Mouse (Mus musculus) neural tube, embryonic 15.5 days (tissue): ENCODE measurements at regions not wholly inside any gene's neighbourhood (a gene's known extent, or its start where the extent isn't known, plus 50 kb on each side); places are given as distances from the start of the nearest gene placed in this dataset.
A peak's percentile ranks its signal among the peaks of the same experiment; 100 is the strongest.

Experiments used
- ATAC-seq: fragments of 200-750 bp; cut with Nextera tagmentation; 2 replicates; pipeline ENCODE4 v1.8.0; 2017; ENCODE audit warnings: mild to moderate bottlenecking, moderate TSS enrichment, moderate library complexity; ENCODE audit not compliant: low FRiP score
- H3K27ac ChIP-seq: fragments of 300-500 bp; sonication (generic); replicated peaks from 2 replicates; pipeline ENCODE4 v1.5.1; 2015; ENCODE audit warnings: mild to moderate bottlenecking, inconsistent platforms
- H3K27me3 ChIP-seq: fragments of 300-500 bp; sonication (generic); replicated peaks from 2 replicates; pipeline ENCODE4 v1.6.1; 2015; ENCODE audit warnings: inconsistent platforms
- H3K36me3 ChIP-seq: fragments of 300-500 bp; sonication (generic); 2 replicates; pipeline ENCODE4 v1.6.1; 2015; ENCODE audit warnings: inconsistent platforms
- H3K4me1 ChIP-seq: fragments of 300-500 bp; sonication (generic); 2 replicates; pipeline ENCODE4 v1.6.1; 2015; ENCODE audit warnings: inconsistent platforms
- H3K4me2 ChIP-seq: fragments of 300-500 bp; sonication (generic); 2 replicates; pipeline ENCODE4 v1.6.1; 2015; ENCODE audit warnings: inconsistent platforms, mild to moderate bottlenecking, moderate library complexity
- H3K4me3 ChIP-seq: fragments of 300-500 bp; sonication (generic); replicated peaks from 2 replicates; pipeline ENCODE4 v1.5.1; 2015; ENCODE audit warnings: mild to moderate bottlenecking, inconsistent platforms
- H3K9ac ChIP-seq: fragments of 300-500 bp; sonication (generic); replicated peaks from 2 replicates; pipeline ENCODE4 v1.6.1; 2015; ENCODE audit warnings: mild to moderate bottlenecking, inconsistent platforms
- H3K9me3 ChIP-seq: fragments of 300-500 bp; sonication (generic); replicated peaks from 2 replicates; pipeline ENCODE4 v1.6.1; 2016; ENCODE audit warnings: inconsistent platforms
- WGBS: fragments of 180-500 bp; shearing (Covaris S2); methylation state at CpG from one replicate; pipeline ENCODE4 v1.1.7; 2015; ENCODE audit warnings: mixed read lengths; 5-methylcytosine and 5-hydroxymethylcytosine counted together

DNA sequence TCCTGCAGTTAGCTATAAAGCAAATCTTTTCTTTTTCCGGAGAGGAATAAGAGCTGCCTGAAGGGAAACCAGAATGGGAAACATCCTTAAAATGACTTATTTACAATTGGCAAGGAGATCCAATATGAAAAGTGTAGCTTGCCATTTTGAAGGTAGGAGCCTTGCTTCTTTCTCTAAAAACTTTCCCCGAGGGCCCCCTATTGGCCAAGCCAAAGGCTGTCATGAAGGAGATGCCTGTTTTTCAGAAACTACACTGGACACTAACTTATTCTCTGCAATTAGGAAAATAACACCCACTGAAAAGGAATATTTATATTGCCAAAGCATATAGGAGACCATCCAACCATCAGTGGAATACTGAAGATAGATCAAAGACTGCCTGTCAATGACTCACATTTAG lies 312.8 kb upstream of the Thrb start:
- H3K9me3 ChIP-seq = no peaks in the 10 kb centered on the region
- 63% methylated on average over 2 of the region's 2 CpGs for WGBS
- ATAC-seq = no peak
- no peaks in the 10 kb centered on the region for H3K4me1 ChIP-seq
- H3K36me3 ChIP-seq = no peaks in the 10 kb centered on the region
- no peak overlapping the region for H3K4me3 ChIP-seq
- no peaks in the 10 kb centered on the region for H3K27me3 ChIP-seq
- no peak overlapping the region for H3K4me2 ChIP-seq
- no peak overlapping the region for H3K9ac ChIP-seq
- no peak overlapping the region for H3K27ac ChIP-seq

DNA sequence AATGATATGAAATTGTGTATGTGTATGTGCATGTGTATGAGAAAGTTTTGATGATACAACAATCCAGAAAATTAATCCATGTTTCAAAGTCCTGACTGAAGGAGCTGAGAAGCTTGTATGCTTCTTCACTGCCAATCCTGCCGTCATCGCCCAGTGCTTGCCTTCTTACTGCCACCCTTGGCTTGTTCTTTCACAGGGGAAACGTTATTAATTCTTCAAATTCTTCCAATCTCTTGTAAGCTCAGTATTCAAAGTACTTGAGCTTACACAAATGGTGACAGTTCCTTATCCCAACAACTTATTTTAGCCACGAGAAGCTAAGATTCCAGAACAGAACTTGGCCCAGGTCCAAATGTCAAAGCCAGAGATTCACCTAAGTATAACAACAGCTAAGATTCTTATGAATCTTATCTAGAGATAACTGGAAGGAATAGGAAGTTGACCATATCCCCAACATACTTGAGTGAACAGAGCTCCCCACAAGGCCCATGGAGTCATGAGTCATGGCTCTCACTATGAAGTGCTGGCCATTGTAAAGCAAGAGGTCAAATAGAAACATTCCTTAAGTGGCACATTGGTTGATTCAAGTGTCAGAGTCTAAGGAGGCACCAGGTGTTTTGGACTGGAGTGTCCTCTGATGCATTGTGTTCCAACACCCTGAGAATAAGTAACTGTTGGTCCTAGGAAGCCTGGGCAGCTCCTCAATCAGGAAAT lies 307.6 kb upstream of the Thrb start:
- Histone ChIP-seq H3K27me3 (no peaks in the 10 kb centered on the region), H3K9me3 (no peaks in the 10 kb centered on the region), H3K4me3 (no peak overlapping the region), H3K4me2 (no peak overlapping the region), H3K36me3 (no peaks in the 10 kb centered on the region), H3K9ac (no peak overlapping the region), H3K4me1 (no peaks in the 10 kb centered on the region), H3K27ac (no peak overlapping the region)
- no peak for ATAC-seq
- WGBS = 84% methylated on average over 4 of the region's 4 CpGs

GRCm38 (mm10) chr14:17361910-17362309 lies 298.2 kb upstream of the Thrb start:
- no peaks in the 10 kb centered on the region for H3K27me3 ChIP-seq
- H3K4me1 ChIP-seq = no peaks in the 10 kb centered on the region
- no peak overlapping the region for H3K9ac ChIP-seq
- H3K36me3 ChIP-seq = no peaks in the 10 kb centered on the region
- no peak for ATAC-seq
- no peak overlapping the region for H3K27ac ChIP-seq
- H3K4me3 ChIP-seq = no peak overlapping the region
- no peak overlapping the region for H3K4me2 ChIP-seq
- H3K9me3 ChIP-seq = no peaks in the 10 kb centered on the region

- Histone ChIP-seq H3K9me3 (no peaks in the 10 kb centered on the region), H3K4me3 (no peak overlapping the region), H3K36me3 (no peaks in the 10 kb centered on the region), H3K27ac (no peak overlapping the region), H3K4me1 (no peaks in the 10 kb centered on the region), H3K9ac (no peak overlapping the region), H3K4me2 (no peak overlapping the region), H3K27me3 (no peaks in the 10 kb centered on the region)
- peak; percentile 86 for ATAC-seq
- WGBS = 40% methylated on average over 7 of the region's 7 CpGs
Observed at GRCm38 (mm10) chr14:17402751-17403479, 257.1 kb upstream of the Thrb start.

DNA sequence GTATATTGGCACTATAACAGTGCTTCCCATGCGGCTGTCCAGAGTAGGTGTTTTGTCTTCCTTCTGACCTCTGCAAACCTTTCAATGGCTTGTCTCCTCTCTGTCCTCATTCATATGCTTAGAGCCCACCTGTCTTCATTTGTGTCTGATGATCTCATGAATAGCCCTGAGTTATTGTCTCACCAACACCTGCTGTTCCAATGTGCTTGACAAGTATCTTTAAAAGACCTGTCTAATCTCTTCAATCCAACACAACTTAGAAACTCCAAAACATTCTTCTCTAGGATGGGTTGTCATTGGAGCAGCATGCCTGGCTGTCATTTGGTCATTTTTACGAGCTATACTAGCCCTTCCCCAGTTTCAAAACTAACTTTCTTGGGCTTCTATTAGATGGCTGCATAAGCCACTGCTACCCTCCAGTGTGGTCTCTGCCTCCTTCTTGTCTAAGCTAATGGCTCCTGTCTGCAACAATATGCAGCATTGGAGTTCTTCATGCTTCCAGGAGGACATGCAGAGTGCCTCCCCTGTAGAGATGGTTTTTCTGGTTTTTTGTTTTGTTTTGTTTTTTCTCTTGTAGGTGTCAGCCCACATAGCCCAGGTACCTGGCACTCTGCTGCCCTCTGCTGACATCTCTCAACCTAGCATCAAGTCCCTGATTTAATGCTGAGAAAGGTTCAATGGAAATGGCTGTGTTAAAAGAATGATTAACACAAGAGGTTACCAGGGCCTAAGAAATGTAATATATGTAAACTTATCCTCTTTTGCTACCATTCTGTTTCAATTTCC lies 254.3 kb upstream of the Thrb start:
- no peak overlapping the region for H3K9ac ChIP-seq
- 65% methylated on average over 2 of the region's 2 CpGs for WGBS

GRCm38 (mm10) chr14:17406879-17407278 lies 253.2 kb upstream of the Thrb start:
- Histone ChIP-seq H3K4me3 (no peak overlapping the region), H3K4me1 (no peaks in the 10 kb centered on the region), H3K9me3 (no peaks in the 10 kb centered on the region), H3K36me3 (no peaks in the 10 kb centered on the region), H3K27ac (no peak overlapping the region), H3K9ac (no peak overlapping the region), H3K4me2 (no peak overlapping the region), H3K27me3 (no peaks in the 10 kb centered on the region)
- ATAC-seq = no peak

More for the DNA sequence above, 254.3 kb upstream of the Thrb start:
- ATAC-seq = peak; percentile 66; the same call in 1 of the 2 replicates
- no peaks in the 10 kb centered on the region for H3K36me3 ChIP-seq
- no peaks in the 10 kb centered on the region for H3K4me1 ChIP-seq
- no peaks in the 10 kb centered on the region for H3K9me3 ChIP-seq
- no peak overlapping the region for H3K27ac ChIP-seq
- H3K4me2 ChIP-seq = no peak overlapping the region
- no peaks in the 10 kb centered on the region for H3K27me3 ChIP-seq
- H3K4me3 ChIP-seq = no peak overlapping the region

GRCm38 (mm10) chr14:17408343-17408742 lies 251.7 kb upstream of the Thrb start:
- Histone ChIP-seq H3K9ac (no peak overlapping the region), H3K36me3 (no peaks in the 10 kb centered on the region), H3K4me2 (no peak overlapping the region), H3K9me3 (no peaks in the 10 kb centered on the region), H3K27me3 (no peaks in the 10 kb centered on the region), H3K4me1 (no peaks in the 10 kb centered on the region), H3K4me3 (no peak overlapping the region), H3K27ac (no peak overlapping the region)
- 87% methylated on average over 5 of the region's 5 CpGs for WGBS
- ATAC-seq = no peak

GRCm38 (mm10) chr14:17408813-17409212 lies 251.2 kb upstream of the Thrb start:
- no peak overlapping the region for H3K27ac ChIP-seq
- WGBS = 74% methylated on average over 1 of the region's 1 CpGs
- H3K9me3 ChIP-seq = no peaks in the 10 kb centered on the region
- no peak overlapping the region for H3K4me3 ChIP-seq
- no peak overlapping the region for H3K9ac ChIP-seq
- no peaks in the 10 kb centered on the region for H3K36me3 ChIP-seq
- H3K4me2 ChIP-seq = no peak overlapping the region
- no peak for ATAC-seq
- no peaks in the 10 kb centered on the region for H3K4me1 ChIP-seq
- H3K27me3 ChIP-seq = no peaks in the 10 kb centered on the region

- no peaks in the 10 kb centered on the region for H3K4me1 ChIP-seq
- H3K9ac ChIP-seq = no peak overlapping the region
- no peak overlapping the region for H3K27ac ChIP-seq
- H3K9me3 ChIP-seq = no peaks in the 10 kb centered on the region
- no peak overlapping the region for H3K4me3 ChIP-seq
- H3K4me2 ChIP-seq = no peak overlapping the region
- no peaks in the 10 kb centered on the region for H3K27me3 ChIP-seq
- no peak for ATAC-seq
- WGBS = 93% methylated on average over 6 of the region's 6 CpGs
- H3K36me3 ChIP-seq = no peaks in the 10 kb centered on the region
Observed at GRCm38 (mm10) chr14:17409497-17409896, 250.6 kb upstream of the Thrb start.

GRCm38 (mm10) chr14:17410752-17411151 lies 249.3 kb upstream of the Thrb start:
- no peaks in the 10 kb centered on the region for H3K4me1 ChIP-seq
- H3K27ac ChIP-seq = no peak overlapping the region
- H3K9ac ChIP-seq = no peak overlapping the region
- no peak overlapping the region for H3K4me2 ChIP-seq
- H3K4me3 ChIP-seq = no peak overlapping the region
- no peaks in the 10 kb centered on the region for H3K27me3 ChIP-seq
- ATAC-seq = no peak
- no peaks in the 10 kb centered on the region for H3K9me3 ChIP-seq
- 44% methylated on average over 3 of the region's 3 CpGs for WGBS
- H3K36me3 ChIP-seq = no peaks in the 10 kb centered on the region

- Histone ChIP-seq H3K27ac (no peak overlapping the region), H3K9ac (no peak overlapping the region), H3K4me1 (no peaks in the 10 kb centered on the region), H3K27me3 (no peaks in the 10 kb centered on the region), H3K9me3 (no peaks in the 10 kb centered on the region), H3K36me3 (no peaks in the 10 kb centered on the region), H3K4me2 (no peak overlapping the region), H3K4me3 (no peak overlapping the region)
- 26% methylated on average over 1 of the region's 1 CpGs for WGBS
- no peak for ATAC-seq
Observed at GRCm38 (mm10) chr14:17411299-17411698, 248.8 kb upstream of the Thrb start.
